Mouse (Mus musculus) embryonic stem cell, embryonic (primary cell): ENCODE data around the gene Kat6b.

Experiments
- CTCF ChIA-PET, 4 experiments: fragments of 300-600 bp in 2 of 4; fragments of 350-600 bp in 2 of 4; sonication (Branson Sonifier 250); formaldehyde crosslinking; loops; one replicate each; lab custom pipeline; 2022; ENCODE audit warnings: inconsistent platforms in 2 of 4; lab: Charles Lee
- POLR2A ChIA-PET, 4 experiments: fragments of 300-600 bp in 2 of 4; fragments of 350-600 bp in 2 of 4; sonication (Branson Sonifier 250); formaldehyde crosslinking; loops; one replicate each; lab custom pipeline; 2022; ENCODE audit warnings: antibody characterized with exemption in 4 of 4, inconsistent platforms in 1 of 4; lab: Charles Lee

Gene Kat6b

GRCm38 (mm10) chr14:21470386-21470785 is 10.8 kb upstream of the Kat6b start:
- ChIA-PET POLR2A (interaction anchor here (0.7 to 19.6 kb wide), 34 partner anchors 7 to 542 kb away, joined by 3 to 653 read pairs (median 8); partner anchors contain the start of genes Kat6b (in 4 of the 4), Adk (in 1 of the 4), Ap3m1 (in 1 of the 4) and Vcl (in 1 of the 4)), CTCF (interaction anchor here in 1 of 4 experiments (0.7 kb wide), 1 partner anchor 12 kb away, joined by 3 read pairs; no protein-coding TSS in a partner anchor)

- CTCF ChIA-PET = interaction anchor here in 3 of 4 experiments (0.7 to 1.4 kb wide), 3 partner anchors 8 to 29 kb away, joined by 3 to 6 read pairs (median 3); no protein-coding TSS in a partner anchor
- POLR2A ChIA-PET = interaction anchor here (0.6 to 19.6 kb wide), 32 partner anchors 8 to 1676 kb away, joined by 3 to 653 read pairs (median 8); partner anchors contain the start of genes Kat6b (in 4 of the 4), Adk (in 1 of the 4) and Ap3m1 (in 1 of the 4)
Observed at GRCm38 (mm10) chr14:21471975-21472374, 9.3 kb upstream of the Kat6b start.

- ChIA-PET CTCF (interaction anchor here in 2 of 4 experiments (0.6 to 1.3 kb wide), 4 partner anchors 11 to 42 kb away, joined by 3 to 7 read pairs (median 4); no protein-coding TSS in a partner anchor), POLR2A (interaction anchor here (0.6 to 19.6 kb wide), 58 partner anchors 8 to 545 kb away, joined by 3 to 653 read pairs (median 4); partner anchors contain the start of genes Kat6b (in 3 of the 4), Adk (in 1 of the 4), Ap3m1 (in 1 of the 4) and Vcl (in 1 of the 4))
Observed at GRCm38 (mm10) chr14:21474593-21475132, 6.6 kb upstream of the Kat6b start.

- ChIA-PET CTCF (interaction anchor here in 2 of 4 experiments (0.6 to 1.2 kb wide), 7 partner anchors 9 to 269 kb away, joined by 3 to 7 read pairs (median 3); no protein-coding TSS in a partner anchor), POLR2A (interaction anchor here (0.6 to 19.6 kb wide), 48 partner anchors 8 to 1294 kb away, joined by 3 to 653 read pairs (median 5); partner anchors contain the start of genes Kat6b (in 2 of the 4) and Vcl (in 1 of the 4))
Observed at GRCm38 (mm10) chr14:21477181-21477580, 4.1 kb upstream of the Kat6b start.

DNA sequence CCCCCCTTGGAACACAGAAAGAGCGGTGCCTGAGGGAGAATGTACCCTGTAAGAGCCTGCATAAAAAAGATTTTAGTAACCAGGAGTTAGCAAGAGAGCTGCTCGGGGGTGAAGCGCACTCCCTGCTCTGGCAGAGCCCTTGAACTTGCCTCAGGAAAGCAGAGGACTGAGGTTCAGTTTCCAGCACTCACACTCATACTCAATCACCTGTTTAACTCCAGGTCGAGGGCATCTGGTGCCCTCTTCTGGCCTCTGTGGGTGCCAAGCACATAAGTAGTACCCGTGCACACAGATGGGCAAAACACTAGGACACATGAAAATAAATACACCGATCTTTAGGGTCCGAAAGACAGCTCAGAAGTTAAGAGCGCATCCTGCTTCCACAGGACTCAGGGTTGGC is 1.7 kb upstream of the Kat6b start:
- ChIA-PET CTCF (interaction anchor here in 3 of 4 experiments (0.6 to 1.0 kb wide), 3 partner anchors 8 to 336 kb away, joined by 3 to 6 read pairs (median 3); no protein-coding TSS in a partner anchor), POLR2A (interaction anchor here (0.6 to 19.6 kb wide), 34 partner anchors 2 to 427 kb away, joined by 3 to 653 read pairs (median 6); partner anchors contain the start of genes Kat6b (in 2 of the 4), Adk (in 1 of the 4) and Ap3m1 (in 1 of the 4))

DNA sequence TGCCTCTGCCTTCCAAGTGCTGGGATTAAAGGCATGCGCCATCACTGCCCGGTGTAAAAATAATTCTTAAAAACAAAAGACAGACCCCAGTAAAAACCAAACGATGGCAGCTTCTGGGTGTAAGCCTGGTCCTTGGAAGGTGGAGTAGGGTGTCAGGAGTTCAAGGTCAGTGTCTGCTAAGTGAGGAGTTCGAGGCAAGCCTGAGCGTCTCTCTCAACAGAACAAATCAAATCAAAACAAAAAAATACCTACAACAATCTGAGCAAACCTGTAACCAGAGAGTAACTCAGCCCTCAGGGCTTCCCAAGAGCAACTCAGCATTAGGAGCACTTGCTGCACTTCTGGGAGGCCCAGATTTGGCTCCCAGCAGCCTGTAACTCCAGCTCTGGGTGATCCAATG is 1.0 kb upstream of the Kat6b start:
- ChIA-PET CTCF (interaction anchor here (0.7 to 1.3 kb wide), 4 partner anchors 9 to 336 kb away, joined by 3 to 4 read pairs (median 4); no protein-coding TSS in a partner anchor), POLR2A (interaction anchor here in 3 of 4 experiments (0.6 to 19.6 kb wide), 66 partner anchors 2 to 1730 kb away, joined by 3 to 653 read pairs (median 6); partner anchors contain the start of genes Adk (in 2 of the 3), Ap3m1 (in 2 of the 3), Kat6b (in 2 of the 3) and Comtd1 (in 1 of the 3))

DNA sequence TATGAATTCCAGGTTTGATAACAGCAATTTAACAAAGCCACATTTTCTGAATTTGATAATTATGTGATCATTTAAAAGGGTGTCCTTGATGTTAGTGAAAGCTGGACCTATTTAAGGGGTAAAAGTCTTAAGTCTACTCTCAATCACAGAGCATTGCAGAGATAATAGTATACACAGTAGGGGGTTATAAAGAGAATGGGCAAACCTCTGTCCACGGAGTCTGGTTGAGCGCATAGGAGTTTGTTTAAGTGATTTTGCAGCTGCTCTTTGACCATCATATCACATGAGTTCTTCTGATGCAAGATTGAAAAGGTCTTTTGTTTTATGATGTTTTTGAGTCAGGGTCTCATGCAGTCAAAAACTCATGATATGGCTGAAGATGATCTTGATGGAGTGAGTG is 3.0 kb downstream of the Kat6b start:
- CTCF ChIA-PET = interaction anchor here in 2 of 4 experiments (1.1 to 2.2 kb wide), 2 partner anchors 17 to 77 kb away, joined by 3 to 7 read pairs; no protein-coding TSS in a partner anchor

GRCm38 (mm10) chr14:21484693-21485092 is 3.5 kb downstream of the Kat6b start:
- ChIA-PET POLR2A (interaction anchor here (0.6 to 19.6 kb wide), 49 partner anchors 3 to 556 kb away, joined by 3 to 653 read pairs (median 5); partner anchors contain the start of genes Adk (in 2 of the 4), Ap3m1 (in 2 of the 4), Kat6b (in 2 of the 4) and Vcl (in 1 of the 4)), CTCF (interaction anchor here in 2 of 4 experiments (0.6 to 2.2 kb wide), 3 partner anchors 16 to 78 kb away, joined by 3 to 7 read pairs (median 3); no protein-coding TSS in a partner anchor)

More for the DNA sequence above, 3.0 kb downstream of the Kat6b start:
- POLR2A ChIA-PET = interaction anchor here (0.6 to 19.6 kb wide), 47 partner anchors 4 to 555 kb away, joined by 3 to 653 read pairs (median 5); partner anchors contain the start of genes Kat6b (in 2 of the 4), Adk (in 1 of the 4), Ap3m1 (in 1 of the 4) and Dusp13 (in 1 of the 4)

DNA sequence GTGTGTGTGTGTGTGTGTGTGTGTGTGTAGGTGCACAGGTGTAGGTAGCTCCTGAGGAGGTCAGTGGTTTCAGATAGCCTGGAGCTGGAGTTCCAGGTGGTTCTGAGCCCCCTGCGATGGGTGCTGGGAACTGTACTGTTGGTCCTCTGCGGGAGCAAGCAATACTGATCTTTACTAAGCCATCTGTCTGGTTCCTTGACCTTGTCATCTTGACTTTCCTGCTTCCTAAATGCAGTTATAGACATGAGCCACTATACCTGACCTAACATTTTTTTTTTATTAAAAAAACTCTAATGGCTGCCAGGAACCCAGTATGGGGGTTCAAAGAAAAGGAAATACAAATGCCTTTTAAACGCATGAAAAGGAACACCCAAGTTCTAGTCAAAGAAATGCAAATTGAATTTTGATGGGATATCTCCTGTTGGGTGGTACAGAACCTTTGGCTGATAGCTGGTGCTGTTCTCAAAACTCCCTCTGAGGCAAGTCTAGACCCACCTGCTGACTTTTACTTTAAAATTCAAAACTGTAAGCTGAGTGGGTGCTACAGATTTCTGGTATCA is 4.8 kb downstream of the Kat6b start:
- ChIA-PET CTCF (interaction anchor here in 3 of 4 experiments (0.5 to 2.2 kb wide), 5 partner anchors 9 to 367 kb away, joined by 4 to 7 read pairs (median 5); no protein-coding TSS in a partner anchor), POLR2A (interaction anchor here (0.5 to 19.6 kb wide), 55 partner anchors 2 to 1177 kb away, joined by 3 to 653 read pairs (median 4); partner anchors contain the start of genes Adk (in 2 of the 4), Ap3m1 (in 2 of the 4) and Kat6b (in 2 of the 4))

DNA sequence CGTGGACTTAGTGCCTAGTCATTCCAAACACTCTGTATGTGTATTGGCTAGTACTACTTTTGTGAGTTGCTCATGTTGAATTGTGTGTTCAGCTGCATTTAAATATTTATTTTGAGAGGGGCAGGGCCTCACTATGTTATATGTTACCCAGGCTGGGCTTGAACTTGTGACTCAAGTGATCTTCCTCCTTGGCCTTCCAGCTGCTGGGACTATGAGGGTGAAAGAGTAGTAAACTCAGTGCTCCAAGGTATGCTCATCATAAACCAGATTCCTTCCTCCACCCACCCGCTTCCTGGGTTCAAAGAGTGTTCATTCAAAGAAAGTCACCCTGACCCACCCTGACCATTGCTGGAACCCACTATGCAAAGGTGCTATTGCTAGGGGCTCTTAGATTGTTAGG is 5.9 kb downstream of the Kat6b start:
- CTCF ChIA-PET = interaction anchor here in 1 of 4 experiments (0.9 kb wide), 1 partner anchor 255 kb away, joined by 3 read pairs; no protein-coding TSS in a partner anchor
- POLR2A ChIA-PET = interaction anchor here (0.7 to 19.6 kb wide), 15 partner anchors 1 to 50 kb away, joined by 3 to 653 read pairs (median 19); partner anchors contain the start of gene Kat6b (in 2 of the 4)

GRCm38 (mm10) chr14:21488426-21489115 is 7.3 kb downstream of the Kat6b start:
- ChIA-PET POLR2A (interaction anchor here (0.6 to 19.2 kb wide), 16 partner anchors 7 to 345 kb away, joined by 3 to 653 read pairs (median 5); partner anchors contain the start of gene Kat6b (in 3 of the 4)), CTCF (interaction anchor here in 1 of 4 experiments (0.5 kb wide), 1 partner anchor 11 kb away, joined by 3 read pairs; no protein-coding TSS in a partner anchor)

- ChIA-PET POLR2A (interaction anchor here (0.6 to 19.2 kb wide), 18 partner anchors 8 to 345 kb away, joined by 3 to 653 read pairs (median 6); partner anchors contain the start of gene Kat6b (in 3 of the 4)), CTCF (interaction anchor here in 1 of 4 experiments (0.5 kb wide), 1 partner anchor 12 kb away, joined by 3 read pairs; no protein-coding TSS in a partner anchor)
Observed at GRCm38 (mm10) chr14:21489116-21489485, 7.9 kb downstream of the Kat6b start.

- CTCF ChIA-PET = no interaction called here
- POLR2A ChIA-PET = interaction anchor here (0.6 to 19.2 kb wide), 21 partner anchors 9 to 127 kb away, joined by 3 to 653 read pairs (median 4); partner anchors contain the start of gene Kat6b (in 4 of the 4)
Observed at GRCm38 (mm10) chr14:21490141-21490540, 8.9 kb downstream of the Kat6b start.

GRCm38 (mm10) chr14:21498361-21498996 is 17.2 kb downstream of the Kat6b start:
- ChIA-PET CTCF (no interaction called here), POLR2A (interaction anchor here (0.8 to 3.8 kb wide), 28 partner anchors 8 to 133 kb away, joined by 3 to 86 read pairs (median 5); partner anchors contain the start of gene Kat6b (in 4 of the 4))

DNA sequence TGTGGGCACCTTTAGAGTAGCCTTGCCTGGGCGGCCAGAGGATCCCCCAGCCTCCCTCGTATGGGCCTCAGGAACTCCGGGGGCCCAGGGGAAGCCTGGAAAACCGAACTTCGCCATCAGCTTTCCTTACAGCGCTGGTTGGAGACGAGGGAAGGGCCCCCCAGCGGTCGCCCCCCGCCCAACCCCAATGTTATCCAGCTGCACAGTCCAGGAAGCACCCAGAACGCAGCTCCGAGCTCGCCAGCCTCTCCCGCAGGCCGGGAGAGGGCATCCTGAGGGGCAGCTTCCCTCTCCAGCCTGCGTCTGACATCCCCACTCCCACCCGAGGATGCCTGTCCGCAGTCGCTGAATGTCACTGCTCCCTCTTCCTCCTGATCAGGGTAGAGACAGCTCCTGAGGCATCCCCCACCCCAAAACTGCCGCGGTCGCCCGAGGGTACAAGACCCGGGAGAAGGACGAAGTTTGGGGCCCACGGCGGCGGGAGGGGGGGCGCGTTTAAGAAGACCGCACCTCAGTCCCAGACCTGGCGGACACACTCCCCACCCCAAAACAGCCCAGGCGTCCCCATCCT is 17.9 kb downstream of the Kat6b start:
- ChIA-PET POLR2A (interaction anchor here (0.5 to 3.8 kb wide), 29 partner anchors 9 to 133 kb away, joined by 3 to 86 read pairs (median 4); partner anchors contain the start of gene Kat6b (in 4 of the 4)), CTCF (no interaction called here)
